Mouse (Mus musculus): Measurements from ENCODE around the gene Ifitm7. TPM values are rescaled to one million over a fixed set of nuclear protein-coding genes. Genes with fewer than 3 reads are reported as not detected.

The Ifitm7 gene
- polyA plus RNA-seq, 1 experiment from 2014 or later, result 0.20 TPM

GRCm38 (mm10) chr16:14008708-14009107 is 22.0 kb upstream of the Ifitm7 start:
- no peak for ATAC-seq (ENCODE audit: low FRiP score, low TSS enrichment)
- Histone ChIP-seq H3K4me1 (ENCODE audit: insufficient read depth, low read length) (no peaks in the 10 kb centered on the region), H3K36me3 (ENCODE audit: insufficient read depth, low read length) (no peaks in the 10 kb centered on the region), H3K9ac (replicated peaks; ENCODE audit: low read length) (no peak overlapping the region), H3K27me3 (ENCODE audit: insufficient read depth, low read length) (no peaks in the 10 kb centered on the region), H3K9me3 (ENCODE audit: low read length) (no peaks in the 10 kb centered on the region), H3K4me3 (ENCODE audit: low read length) (no peak overlapping the region), H3K27ac (ENCODE audit: low read length) (no peak overlapping the region), H3K4me2 (replicated peaks; ENCODE audit: low read depth, low read length) (no peak overlapping the region)

- ATAC-seq (ENCODE audit: low FRiP score, low TSS enrichment), result no peak
- Histone ChIP-seq H3K9me3 (ENCODE audit: low read length) (no peaks in the 10 kb centered on the region), H3K27me3 (ENCODE audit: insufficient read depth, low read length) (no peaks in the 10 kb centered on the region), H3K4me1 (ENCODE audit: insufficient read depth, low read length) (no peaks in the 10 kb centered on the region), H3K27ac (ENCODE audit: low read length) (no peak overlapping the region), H3K9ac (replicated peaks; ENCODE audit: low read length) (no peak overlapping the region), H3K36me3 (ENCODE audit: insufficient read depth, low read length) (no peaks in the 10 kb centered on the region), H3K4me2 (replicated peaks; ENCODE audit: low read depth, low read length) (no peak overlapping the region), H3K4me3 (ENCODE audit: low read length) (no peak overlapping the region)
- 74% methylated on average over 2 of the region's 2 CpGs for WGBS
Observed at GRCm38 (mm10) chr16:14008081-14008480, 21.4 kb upstream of the Ifitm7 start.

GRCm38 (mm10) chr16:14005266-14005665 is 18.6 kb upstream of the Ifitm7 start:
- H3K4me2 ChIP-seq (replicated peaks; ENCODE audit: low read depth, low read length), result no peak overlapping the region
- no peak overlapping the region; the same call in 1 of the 2 replicates for H3K27ac ChIP-seq (ENCODE audit: low read length)
- H3K36me3 ChIP-seq (ENCODE audit: insufficient read depth, low read length), result no peaks in the 10 kb centered on the region
- no peak for ATAC-seq (ENCODE audit: low FRiP score, low TSS enrichment)
- H3K9me3 ChIP-seq (ENCODE audit: low read length), result no peaks in the 10 kb centered on the region
- 74% methylated on average over 4 of the region's 4 CpGs for WGBS
- H3K4me3 ChIP-seq (ENCODE audit: low read length), result no peak overlapping the region
- no peak overlapping the region for H3K9ac ChIP-seq (replicated peaks; ENCODE audit: low read length)
- H3K4me1 ChIP-seq (ENCODE audit: insufficient read depth, low read length), result no peaks in the 10 kb centered on the region
- H3K27me3 ChIP-seq (ENCODE audit: insufficient read depth, low read length), result no peaks in the 10 kb centered on the region

- ATAC-seq (ENCODE audit: low FRiP score, low TSS enrichment), result 0 out of 2 replicates have a peak, but pooled peaks have one; percentile 67
- Histone ChIP-seq H3K4me2 (replicated peaks; ENCODE audit: low read depth, low read length) (no peak overlapping the region), H3K9ac (replicated peaks; ENCODE audit: low read length) (no peak overlapping the region), H3K4me1 (ENCODE audit: insufficient read depth, low read length) (no peaks in the 10 kb centered on the region), H3K36me3 (ENCODE audit: insufficient read depth, low read length) (no peaks in the 10 kb centered on the region), H3K4me3 (ENCODE audit: low read length) (no peak overlapping the region), H3K9me3 (ENCODE audit: low read length) (no peaks in the 10 kb centered on the region), H3K27me3 (ENCODE audit: insufficient read depth, low read length) (no peaks in the 10 kb centered on the region), H3K27ac (ENCODE audit: low read length) (no peak overlapping the region; the same call in 1 of the 2 replicates)
- WGBS, result 82% methylated on average over 2 of the region's 2 CpGs
Observed at GRCm38 (mm10) chr16:14004726-14005125, 18.0 kb upstream of the Ifitm7 start.

- Histone ChIP-seq H3K9ac (replicated peaks; ENCODE audit: low read length) (no peak overlapping the region), H3K27me3 (ENCODE audit: insufficient read depth, low read length) (no peaks in the 10 kb centered on the region), H3K4me3 (ENCODE audit: low read length) (no peak overlapping the region), H3K9me3 (ENCODE audit: low read length) (no peaks in the 10 kb centered on the region), H3K4me1 (ENCODE audit: insufficient read depth, low read length) (no peaks in the 10 kb centered on the region), H3K4me2 (replicated peaks; ENCODE audit: low read depth, low read length) (no peak overlapping the region), H3K36me3 (ENCODE audit: insufficient read depth, low read length) (no peaks in the 10 kb centered on the region), H3K27ac (ENCODE audit: low read length) (peak overlapping the region; percentile 54; the same call in 1 of the 2 replicates)
- 23% methylated on average over 3 of the region's 3 CpGs for WGBS
- peak; percentile 87 for ATAC-seq (ENCODE audit: low FRiP score, low TSS enrichment)
Observed at GRCm38 (mm10) chr16:14004170-14004569, 17.5 kb upstream of the Ifitm7 start.

- H3K9me3 ChIP-seq (ENCODE audit: low read length), result no peaks in the 10 kb centered on the region
- H3K9ac ChIP-seq (replicated peaks; ENCODE audit: low read length), result no peak overlapping the region
- no peaks in the 10 kb centered on the region for H3K27me3 ChIP-seq (ENCODE audit: insufficient read depth, low read length)
- H3K27ac ChIP-seq (ENCODE audit: low read length), result peak overlapping the region; percentile 54; the same call in 1 of the 2 replicates
- H3K36me3 ChIP-seq (ENCODE audit: insufficient read depth, low read length), result no peaks in the 10 kb centered on the region
- WGBS, result 58% methylated on average over 8 of the region's 8 CpGs
- no peak overlapping the region for H3K4me2 ChIP-seq (replicated peaks; ENCODE audit: low read depth, low read length)
- H3K4me1 ChIP-seq (ENCODE audit: insufficient read depth, low read length), result no peaks in the 10 kb centered on the region
- no peak overlapping the region for H3K4me3 ChIP-seq (ENCODE audit: low read length)
- ATAC-seq (ENCODE audit: low FRiP score, low TSS enrichment), result peak; percentile 46; the same call in 1 of the 2 replicates
Observed at GRCm38 (mm10) chr16:14003386-14004130, 16.9 kb upstream of the Ifitm7 start.

GRCm38 (mm10) chr16:13994502-13994901 is 7.8 kb upstream of the Ifitm7 start:
- Histone ChIP-seq H3K9ac (replicated peaks; ENCODE audit: low read length) (no peak overlapping the region), H3K4me1 (ENCODE audit: insufficient read depth, low read length) (no peaks in the 10 kb centered on the region), H3K36me3 (ENCODE audit: insufficient read depth, low read length) (no peaks in the 10 kb centered on the region), H3K4me2 (replicated peaks; ENCODE audit: low read depth, low read length) (no peak overlapping the region), H3K4me3 (ENCODE audit: low read length) (no peak overlapping the region), H3K27ac (ENCODE audit: low read length) (no peak overlapping the region), H3K9me3 (ENCODE audit: low read length) (no peaks in the 10 kb centered on the region), H3K27me3 (ENCODE audit: insufficient read depth, low read length) (no peaks in the 10 kb centered on the region)
- WGBS, result 90% methylated on average over 1 of the region's 1 CpGs
- no peak for ATAC-seq (ENCODE audit: low FRiP score, low TSS enrichment)

GRCm38 (mm10) chr16:13994076-13994475 is 7.4 kb upstream of the Ifitm7 start:
- no peak for ATAC-seq (ENCODE audit: low FRiP score, low TSS enrichment)
- H3K27ac ChIP-seq (ENCODE audit: low read length), result no peak overlapping the region
- no peak overlapping the region for H3K9ac ChIP-seq (replicated peaks; ENCODE audit: low read length)
- 76% methylated on average over 1 of the region's 1 CpGs for WGBS
- H3K4me2 ChIP-seq (replicated peaks; ENCODE audit: low read depth, low read length), result no peak overlapping the region
- no peaks in the 10 kb centered on the region for H3K27me3 ChIP-seq (ENCODE audit: insufficient read depth, low read length)
- H3K9me3 ChIP-seq (ENCODE audit: low read length), result no peaks in the 10 kb centered on the region
- H3K4me1 ChIP-seq (ENCODE audit: insufficient read depth, low read length), result no peaks in the 10 kb centered on the region
- H3K4me3 ChIP-seq (ENCODE audit: low read length), result no peak overlapping the region
- H3K36me3 ChIP-seq (ENCODE audit: insufficient read depth, low read length), result no peaks in the 10 kb centered on the region

GRCm38 (mm10) chr16:13992518-13993248 is 6.0 kb upstream of the Ifitm7 start:
- H3K27me3 ChIP-seq (ENCODE audit: insufficient read depth, low read length), result no peaks in the 10 kb centered on the region
- 74% methylated on average over 11 of the region's 11 CpGs for WGBS
- H3K27ac ChIP-seq (ENCODE audit: low read length), result no peak overlapping the region
- H3K4me1 ChIP-seq (ENCODE audit: insufficient read depth, low read length), result no peaks in the 10 kb centered on the region
- no peaks in the 10 kb centered on the region for H3K9me3 ChIP-seq (ENCODE audit: low read length)
- H3K9ac ChIP-seq (replicated peaks; ENCODE audit: low read length), result no peak overlapping the region
- H3K36me3 ChIP-seq (ENCODE audit: insufficient read depth, low read length), result no peaks in the 10 kb centered on the region
- no peak overlapping the region for H3K4me2 ChIP-seq (replicated peaks; ENCODE audit: low read depth, low read length)
- ATAC-seq (ENCODE audit: low FRiP score, low TSS enrichment), result no peak
- no peak overlapping the region for H3K4me3 ChIP-seq (ENCODE audit: low read length)

GRCm38 (mm10) chr16:13986197-13986573 is 503 bp downstream of the Ifitm7 start:
- Histone ChIP-seq H3K27me3 (ENCODE audit: insufficient read depth, low read length) (no peaks in the 10 kb centered on the region), H3K27ac (ENCODE audit: low read length) (no peak overlapping the region), H3K36me3 (ENCODE audit: insufficient read depth, low read length) (no peaks in the 10 kb centered on the region), H3K9ac (replicated peaks; ENCODE audit: low read length) (no peak overlapping the region), H3K4me2 (replicated peaks; ENCODE audit: low read depth, low read length) (peak overlapping the region; percentile 69), H3K4me3 (ENCODE audit: low read length) (peak overlapping the region; percentile 47), H3K9me3 (ENCODE audit: low read length) (no peaks in the 10 kb centered on the region), H3K4me1 (ENCODE audit: insufficient read depth, low read length) (peaks cover 9% of the 10 kb centered on the region; the same call in 1 of the 2 replicates)
- 66% methylated on average over 3 of the region's 3 CpGs for WGBS
- ATAC-seq (ENCODE audit: low FRiP score, low TSS enrichment), result no peak
